Mouse (Mus musculus) layer of hippocampus, adult 2 months (tissue): ENCODE results near the gene Ikbip. TPM values are rescaled to one million over a fixed set of nuclear protein-coding genes. Genes with fewer than 3 reads are reported as not detected.

Experiments
- DNase-seq, 2 experiments: peaks; one replicate each; pipeline ENCODE4 v3.0.0; 2022; ENCODE audit warnings: low spot score in 2 of 2
- H3K27ac ChIP-seq: fragments of 200-600 bp; 2 replicates; pipeline ENCODE4 v1.8.1; 2022
- H3K4me3 ChIP-seq: fragments of 200-600 bp; 2 replicates; pipeline ENCODE4 v1.8.1; 2022; ENCODE audit warnings: mild to moderate bottlenecking
- CTCF ChIP-seq: fragments of 200-600 bp; conservative IDR thresholded peaks from 2 replicates; pipeline ENCODE4 v1.8.1; 2022; ENCODE audit warnings: antibody characterized with exemption, mild to moderate bottlenecking, moderate library complexity
- total RNA-seq, 2 experiments: library from RNA; stranded (reverse); gene quantifications; 2 replicates each; pipeline ENCODE4 v1.2.3; 2021

Ikbip gene
- total RNA-seq, 2 experiments from 2014 or later = 16.3 to 17.2 TPM

DNA sequence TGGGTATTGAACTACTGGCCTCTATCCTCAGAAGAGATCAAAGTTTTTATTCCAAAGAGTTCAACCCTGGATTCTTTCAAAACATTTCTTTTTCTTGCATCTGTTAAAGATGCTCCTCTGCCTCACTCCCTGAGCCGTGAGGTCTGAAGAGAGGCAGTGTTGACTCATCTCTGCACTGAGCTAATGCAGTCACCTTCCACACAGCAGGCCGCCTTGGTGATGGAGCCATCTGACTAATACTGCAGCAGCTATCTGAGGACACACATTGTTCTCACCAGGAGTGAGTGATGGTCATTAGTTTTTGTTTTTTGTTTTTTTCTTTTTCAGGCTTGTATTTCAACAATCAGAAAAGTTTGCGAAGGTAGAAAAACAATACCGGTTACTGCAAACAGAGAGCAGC, 10.1 kb downstream of the Ikbip start:
- no peak overlapping the region for H3K27ac ChIP-seq
- no peak for DNase-seq
- H3K4me3 ChIP-seq = no peak overlapping the region
- no peak for TF ChIP-seq CTCF

DNA sequence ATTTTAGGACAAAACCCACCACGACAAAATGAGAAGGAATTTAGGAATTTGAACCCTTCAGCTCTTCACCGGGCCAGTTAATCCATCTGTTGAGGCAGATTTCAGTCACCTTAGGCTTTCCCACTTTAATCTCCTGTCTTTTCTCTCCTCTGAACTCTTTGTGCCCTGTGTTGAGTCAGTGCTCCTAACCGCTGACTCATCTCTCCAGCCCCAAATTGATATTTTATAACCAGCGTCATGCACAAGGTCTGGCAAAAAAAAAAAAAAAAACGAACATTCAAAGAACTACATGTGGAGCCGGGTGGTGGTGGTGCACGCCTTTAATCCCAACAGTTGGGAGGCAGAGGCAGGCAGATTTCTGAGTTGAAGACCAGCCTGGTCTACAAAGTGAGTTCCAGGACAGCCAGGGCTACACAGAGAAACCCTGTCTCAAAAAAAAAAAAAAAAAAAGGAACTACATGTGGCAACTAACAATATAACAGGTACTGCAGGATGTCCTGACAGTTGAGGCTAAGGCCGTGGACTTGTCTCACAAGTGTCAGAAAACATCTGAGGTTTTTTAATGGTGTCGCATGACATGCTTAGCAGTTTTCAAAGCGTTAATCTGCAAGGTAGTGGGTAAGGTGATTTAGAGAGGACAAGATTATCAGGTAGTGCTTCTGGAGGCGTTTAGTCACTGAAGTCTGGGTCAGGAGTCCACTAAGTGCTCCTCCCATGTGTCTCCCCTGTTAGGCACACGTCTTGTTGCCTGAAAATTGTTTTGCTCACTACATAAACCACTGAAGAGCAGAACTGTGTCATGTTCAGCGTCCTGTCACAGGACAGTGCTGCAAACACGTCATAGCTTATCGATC, 11.7 kb downstream of the Ikbip start:
- no peak for TF ChIP-seq CTCF
- H3K27ac ChIP-seq = no peak overlapping the region
- no peak overlapping the region for H3K4me3 ChIP-seq
- DNase-seq = no peak

DNA sequence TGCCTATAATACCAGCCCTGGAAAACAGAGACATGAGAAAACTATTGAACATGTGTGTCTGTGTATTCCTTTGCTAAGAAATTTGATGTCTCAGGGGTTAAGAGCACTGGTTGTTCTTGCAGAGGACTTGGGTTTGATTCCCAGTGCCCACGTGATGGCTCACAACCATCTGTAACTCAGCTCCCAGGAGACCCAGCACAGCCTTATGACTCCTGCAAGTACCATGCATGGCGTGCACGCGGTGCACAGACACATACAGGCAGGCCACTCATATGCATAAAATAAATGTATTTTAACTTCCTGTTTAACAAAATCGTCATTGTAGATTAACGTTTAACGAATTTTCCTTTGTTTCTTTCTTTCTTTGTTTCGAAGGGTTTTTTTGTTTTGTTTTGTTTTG, 15.3 kb downstream of the Ikbip start:
- H3K27ac ChIP-seq = no peak overlapping the region
- no peak for TF ChIP-seq CTCF
- no peak for DNase-seq
- no peak overlapping the region for H3K4me3 ChIP-seq

DNA sequence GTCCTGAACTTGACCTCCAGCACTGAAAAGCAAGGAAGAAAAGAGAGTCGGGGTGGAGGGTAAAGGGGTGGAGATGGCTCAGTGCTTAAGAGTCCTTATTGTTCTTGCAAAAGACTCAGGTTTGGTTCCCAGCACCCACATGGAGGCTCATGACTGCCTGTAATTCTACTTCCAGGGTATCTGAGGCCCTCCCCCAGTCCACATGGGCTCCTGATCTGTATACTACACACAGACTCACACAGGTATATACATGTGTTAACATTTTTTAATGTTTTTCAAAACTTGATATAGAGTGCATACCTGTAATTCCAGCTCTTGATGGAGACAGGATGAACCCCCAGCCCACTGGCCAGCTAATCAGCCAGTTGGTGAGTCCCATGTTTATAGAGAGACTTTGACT, 17.4 kb downstream of the Ikbip start:
- no peak for DNase-seq
- TF ChIP-seq CTCF = no peak
- no peak overlapping the region for H3K27ac ChIP-seq
- no peak overlapping the region for H3K4me3 ChIP-seq

DNA sequence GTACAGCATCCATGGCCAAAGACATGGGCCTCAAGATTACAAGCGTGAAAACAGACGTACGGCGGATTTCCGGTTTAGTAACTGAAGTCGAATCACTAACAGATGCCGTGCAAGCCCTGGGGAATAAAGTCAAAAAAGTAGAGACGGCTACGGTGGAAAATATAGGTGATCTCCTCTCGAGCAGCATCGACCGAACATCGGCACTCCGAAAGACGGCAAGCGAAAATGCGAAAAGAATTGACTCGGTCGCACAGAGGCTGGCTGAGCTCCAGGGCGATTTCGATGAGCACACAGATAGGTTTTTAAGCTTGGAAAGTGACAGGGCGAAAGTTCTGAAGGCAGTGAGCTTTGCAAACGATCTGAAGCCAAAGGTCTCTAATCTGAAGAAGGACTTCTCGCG, 19.2 kb downstream of the Ikbip start:
- DNase-seq = no peak
- Histone ChIP-seq H3K27ac (no peak overlapping the region), H3K4me3 (no peak overlapping the region)
- TF ChIP-seq CTCF = no peak

DNA sequence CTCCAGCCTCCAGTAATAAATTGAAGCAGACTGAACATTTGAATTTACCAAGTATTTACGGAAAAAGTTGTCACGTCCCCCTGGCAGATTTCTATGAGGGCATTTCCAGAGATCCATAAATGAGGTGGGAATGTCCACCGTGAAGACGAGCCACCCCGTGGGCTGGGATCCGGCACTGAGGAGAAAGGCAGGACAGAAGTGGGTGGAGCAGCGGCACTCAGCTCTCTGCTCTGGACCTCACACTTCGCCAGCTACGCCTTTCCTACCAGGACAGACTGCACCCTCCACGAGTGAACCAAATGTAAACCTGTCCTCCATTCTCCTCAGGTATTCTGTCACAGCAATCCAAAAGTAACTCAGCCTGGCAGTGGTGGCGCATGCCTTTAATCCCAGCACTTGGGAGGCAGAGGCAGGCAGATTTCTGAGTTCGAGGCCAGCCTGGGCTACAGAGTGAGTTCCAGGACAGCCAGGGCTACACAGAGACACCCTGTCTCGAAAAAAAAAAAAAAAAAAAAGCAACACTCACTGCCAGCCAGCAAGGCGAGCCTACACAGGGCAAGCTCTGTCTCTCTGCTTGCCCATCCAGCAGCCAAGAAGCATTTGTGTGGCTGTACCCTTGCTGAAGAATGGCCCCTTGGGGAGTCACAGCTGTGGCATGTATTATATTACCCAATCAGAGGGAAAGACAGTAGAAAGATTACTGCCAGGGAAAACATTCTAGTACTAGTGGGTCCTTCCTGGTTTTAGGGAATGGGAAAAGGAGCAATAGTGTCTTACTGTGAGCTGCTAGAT, 20.3 kb downstream of the Ikbip start:
- no peak for TF ChIP-seq CTCF
- Histone ChIP-seq H3K27ac (no peak overlapping the region), H3K4me3 (no peak overlapping the region)
- DNase-seq = no peak

DNA sequence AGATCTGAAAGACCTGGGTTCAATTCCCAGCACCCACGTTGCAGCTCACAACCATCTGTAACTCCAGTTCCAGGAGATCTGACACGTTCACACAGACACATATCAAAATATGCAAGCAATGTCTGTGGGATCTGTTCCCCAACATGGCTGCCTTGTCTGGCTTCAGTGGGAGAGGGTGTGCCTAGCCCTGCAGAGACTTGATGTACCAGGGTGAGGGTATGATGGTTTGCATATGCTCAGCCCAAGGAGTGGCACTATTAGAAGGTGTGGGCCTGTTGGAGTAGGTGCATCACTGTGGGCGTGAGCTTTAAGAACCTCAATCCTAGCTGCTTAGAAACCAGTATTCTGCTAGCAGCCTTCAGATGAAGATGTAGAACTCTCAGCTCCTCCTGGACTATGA, 23.2 kb downstream of the Ikbip start:
- no peak for DNase-seq
- Histone ChIP-seq H3K27ac (no peak overlapping the region), H3K4me3 (no peak overlapping the region)
- no peak for TF ChIP-seq CTCF

DNA sequence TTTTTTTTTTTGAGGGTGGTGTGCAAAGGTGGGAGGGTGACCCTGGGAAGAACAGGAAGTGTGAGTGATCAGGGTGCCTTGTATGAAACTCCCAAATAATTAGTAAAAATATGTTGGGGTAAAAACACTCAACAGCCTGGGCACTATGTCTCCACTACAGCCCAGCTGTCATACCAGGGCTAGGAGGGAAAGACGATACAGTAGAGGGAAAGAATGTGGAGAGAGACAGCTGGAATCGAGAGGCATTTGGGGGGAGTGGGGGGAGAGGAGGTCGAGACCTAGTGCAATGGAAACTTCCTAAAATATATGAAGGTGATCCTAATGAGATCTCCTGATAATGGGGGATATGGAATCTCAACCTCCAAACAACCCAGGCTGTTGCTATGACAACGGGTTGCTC, 27.1 kb downstream of the Ikbip start:
- Histone ChIP-seq H3K4me3 (no peak overlapping the region), H3K27ac (no peak overlapping the region)
- no peak for TF ChIP-seq CTCF
- no peak for DNase-seq

DNA sequence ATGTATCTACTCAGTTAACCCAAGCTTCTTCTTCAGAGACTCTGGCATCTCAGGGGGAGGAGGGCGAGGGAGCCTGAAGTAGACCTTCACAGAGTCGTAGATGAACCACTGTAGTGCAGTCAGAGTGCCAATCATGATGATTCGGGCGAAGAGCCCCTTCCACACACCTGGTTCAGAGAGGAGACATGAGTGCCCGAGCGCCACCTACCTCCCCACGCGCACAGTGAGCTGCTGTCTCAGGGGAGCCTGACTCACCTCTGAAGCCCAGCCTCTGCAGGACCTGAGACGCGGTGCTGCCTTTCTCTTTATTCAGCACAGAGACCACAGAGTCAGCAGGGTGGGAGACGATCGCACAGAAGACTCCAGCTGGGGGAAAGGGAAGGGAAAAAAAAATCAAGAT, 34.2 kb downstream of the Ikbip start:
- TF ChIP-seq CTCF = no peak
- no peak overlapping the region for H3K27ac ChIP-seq
- DNase-seq = no peak
- no peak overlapping the region for H3K4me3 ChIP-seq

DNA sequence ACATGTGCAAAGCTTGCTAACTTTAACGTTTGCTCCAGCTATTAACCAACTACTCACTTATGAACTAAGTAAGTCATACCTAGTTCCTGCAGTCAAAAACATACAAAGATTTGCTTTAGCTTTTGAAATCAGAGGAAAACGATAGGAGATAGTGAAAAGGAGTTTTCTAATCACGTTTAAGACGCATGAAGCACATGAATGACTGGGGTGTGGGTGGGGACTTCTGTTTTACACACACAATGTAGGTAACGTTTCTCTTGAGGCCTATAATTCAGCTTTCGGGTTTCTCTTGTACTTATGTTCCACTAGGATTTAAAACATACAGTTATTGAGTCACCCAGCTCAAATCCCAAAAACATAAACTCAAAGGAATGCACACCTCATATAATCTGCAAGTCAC, 39.9 kb downstream of the Ikbip start:
- TF ChIP-seq CTCF = no peak
- no peak for DNase-seq
- Histone ChIP-seq H3K27ac (peak overlapping the region; percentile 100), H3K4me3 (peak overlapping the region; percentile 95)

DNA sequence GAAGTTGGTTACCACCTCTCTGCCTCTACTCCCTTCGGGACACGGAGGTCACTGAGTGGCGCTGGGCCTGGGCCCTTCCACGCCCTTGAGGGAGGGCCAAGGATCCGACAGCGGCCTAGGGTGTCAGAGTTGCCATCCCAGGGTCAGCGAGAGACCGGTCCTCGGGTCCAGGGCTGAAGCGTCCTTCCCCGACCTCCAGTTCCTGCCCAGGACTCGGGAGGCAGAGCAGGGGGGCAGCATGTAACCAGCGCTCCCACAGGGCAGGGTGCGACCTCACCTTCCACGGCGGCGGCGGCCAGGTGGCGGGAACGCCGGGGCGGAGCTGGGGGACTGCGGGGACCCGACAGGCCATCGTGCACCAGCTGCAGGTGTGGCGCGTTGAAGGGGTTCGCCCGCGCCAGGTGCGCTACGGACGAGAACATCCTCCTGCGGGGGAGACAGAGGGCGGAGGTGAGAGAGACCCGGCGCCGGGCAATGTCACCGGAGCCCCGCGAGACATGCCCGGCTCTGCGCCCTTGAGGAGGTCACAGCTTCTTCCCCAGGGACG, 40.6 kb downstream of the Ikbip start:
- no peak for TF ChIP-seq CTCF
- peak in 1 of 2 experiments; percentile 21 for DNase-seq
- H3K27ac ChIP-seq = peak overlapping the region; percentile 100
- peak overlapping the region; percentile 95 for H3K4me3 ChIP-seq

DNA sequence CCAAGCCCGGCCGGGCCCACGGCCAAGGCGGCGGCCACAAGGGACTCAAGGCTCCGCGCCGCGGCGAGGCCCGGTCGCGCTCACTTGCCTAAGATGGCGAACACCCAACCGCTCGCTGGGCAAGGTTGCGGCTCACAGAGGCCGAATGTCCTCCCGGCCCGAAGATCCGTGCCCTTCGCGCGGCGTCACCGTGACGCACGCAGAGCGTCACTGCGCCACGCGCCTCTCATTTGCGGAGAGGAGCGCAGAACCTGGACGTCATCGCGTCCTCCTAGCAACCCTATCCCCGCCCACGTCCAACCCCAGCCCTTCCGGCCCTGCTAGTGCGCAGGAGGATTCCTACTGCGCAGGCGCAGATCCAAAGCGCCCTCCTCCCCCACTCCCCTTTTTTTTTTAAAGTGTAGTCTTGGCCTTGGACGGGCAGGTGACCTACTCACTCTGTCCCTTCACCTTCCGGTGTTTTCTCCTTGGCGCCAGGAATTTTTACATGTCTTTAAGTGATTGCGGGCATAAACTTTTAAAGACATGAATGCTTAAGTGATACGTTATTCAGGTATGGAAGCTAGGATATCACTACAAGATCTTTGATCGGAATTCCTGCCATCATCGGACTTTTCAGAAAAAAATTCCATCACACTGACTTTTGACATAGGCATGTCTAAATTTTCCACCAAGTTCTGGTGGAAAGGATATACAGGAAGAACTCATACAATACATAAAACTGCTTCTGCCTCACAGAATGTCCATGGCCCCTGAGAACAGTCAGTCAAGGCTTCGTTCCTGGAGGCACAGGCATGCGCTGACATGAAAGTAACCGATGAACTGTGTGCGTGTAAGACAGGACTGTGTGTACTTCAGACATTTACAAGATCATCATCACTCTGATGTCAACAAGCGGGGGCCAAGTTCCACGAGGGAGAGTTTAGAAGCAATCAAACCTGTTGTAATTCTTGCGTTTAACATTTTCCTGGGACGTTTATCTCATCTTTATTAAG, 41.4 kb downstream of the Ikbip start, which contains the start of gene Slc25a3:
Slc25a3 (minus strand) TSS at position 232 of the 995 bp plus-strand sequence.
- H3K27ac ChIP-seq = peak within 1 kb of the TSS; percentile 100
- TF ChIP-seq CTCF = no peak
- peak; percentile 99 for DNase-seq
- peak within 1 kb of the TSS; percentile 95 for H3K4me3 ChIP-seq
